Mouse (Mus musculus) gastrocnemius, adult 2 months (tissue): ENCODE measurements around the gene Mfsd1. TPM values are rescaled to one million over a fixed set of nuclear protein-coding genes. Genes with fewer than 3 reads are reported as not detected.
A peak's percentile ranks its signal among the peaks of the same experiment; 100 is the strongest.

Experiments used
- DNase-seq: peaks from one replicate; pipeline ENCODE4 v3.0.0; 2022
- H3K27ac ChIP-seq: fragments of 200-600 bp; 2 replicates; pipeline ENCODE4 v1.8.1; 2022; ENCODE audit warnings: mild to moderate bottlenecking
- H3K4me3 ChIP-seq: fragments of 200-600 bp; 2 replicates; pipeline ENCODE4 v1.8.1; 2022; ENCODE audit warnings: mild to moderate bottlenecking, moderate library complexity
- CTCF ChIP-seq: fragments of 200-600 bp; IDR thresholded peaks from 2 replicates; pipeline ENCODE4 v1.8.1; 2022; ENCODE audit warnings: antibody characterized with exemption, mild to moderate bottlenecking, moderate library complexity
- intact Hi-C: fragments of 180-260 bp; cut with DNase I; formaldehyde crosslinking; loops from one replicate; pipeline ENCODE4 v1.15.1; 2025
- total RNA-seq, 2 experiments: library from RNA; stranded (reverse); gene quantifications; 2 replicates each; pipeline ENCODE4 v1.2.3; 2021

Mfsd1 gene
- total RNA-seq, 2 experiments from 2014 or later: 23.5 to 26.4 TPM

- no peak for DNase-seq
- TF ChIP-seq CTCF: peak; percentile 73
- intact Hi-C loops: no loop called here
- no peak overlapping the region for H3K27ac ChIP-seq
- H3K4me3 ChIP-seq: no peak overlapping the region
These were observed 9.6 kb upstream of the Mfsd1 start for GRCm38 (mm10) chr3:67572918-67573317.

DNA sequence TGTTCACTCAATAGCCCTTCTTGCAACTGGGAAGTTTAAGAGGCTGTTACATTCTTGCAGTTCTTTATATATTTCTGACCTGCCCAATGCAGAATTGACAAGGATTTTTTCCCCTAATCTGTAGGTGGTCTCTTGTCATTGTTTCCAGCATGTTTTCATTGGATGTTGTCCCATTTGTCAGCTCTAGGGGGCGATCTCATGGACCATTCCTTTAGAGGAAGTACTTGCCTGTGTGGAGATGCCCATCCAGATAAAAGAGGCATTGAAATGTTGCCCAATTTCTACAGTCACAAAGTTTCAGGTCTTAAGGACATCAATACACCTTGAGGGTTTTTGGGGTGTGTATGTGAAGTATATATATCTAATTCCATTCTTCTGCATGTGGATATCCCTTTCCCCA is 9.0 kb upstream of the Mfsd1 start:
- peak; percentile 4; the same call in 1 of the 2 replicates for TF ChIP-seq CTCF
- DNase-seq: no peak
- intact Hi-C loops: no loop called here
- H3K27ac ChIP-seq: no peak overlapping the region
- H3K4me3 ChIP-seq: no peak overlapping the region

DNA sequence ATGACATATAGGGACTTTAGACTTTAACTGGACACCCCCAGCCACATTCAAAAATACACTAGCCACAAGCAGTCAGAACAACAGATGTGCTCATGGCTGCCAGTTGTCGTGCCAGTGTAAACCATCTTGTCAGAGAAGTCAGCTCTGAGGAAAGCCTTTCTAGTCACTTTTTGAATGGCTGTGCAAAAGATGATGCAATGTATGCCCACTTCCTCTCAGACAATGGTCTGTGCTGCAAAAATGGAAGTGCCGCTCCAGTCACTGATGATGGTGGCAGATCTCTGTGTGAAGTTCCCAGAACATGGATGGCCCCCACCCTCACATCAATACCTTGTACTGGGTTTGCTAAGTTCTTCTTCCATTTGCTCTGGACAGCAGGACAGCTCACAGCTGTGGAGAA is 6.3 kb upstream of the Mfsd1 start:
- intact Hi-C loops: no loop called here
- no peak for TF ChIP-seq CTCF

GRCm38 (mm10) chr3:67576724-67577123 is 5.8 kb upstream of the Mfsd1 start:
- Histone ChIP-seq H3K27ac (no peak overlapping the region), H3K4me3 (no peak overlapping the region)
- TF ChIP-seq CTCF: no peak
- DNase-seq: no peak
- intact Hi-C loops: no loop called here

More for the DNA sequence above, 6.3 kb upstream of the Mfsd1 start:
- DNase-seq: no peak
- no peak overlapping the region for H3K27ac ChIP-seq
- H3K4me3 ChIP-seq: no peak overlapping the region

- intact Hi-C loops: no loop called here
- TF ChIP-seq CTCF: no peak
- Histone ChIP-seq H3K4me3 (peak overlapping the region; percentile 99), H3K27ac (peak overlapping the region; percentile 78)
- no peak for DNase-seq
These were observed 744 bp downstream of the Mfsd1 start for GRCm38 (mm10) chr3:67583125-67583845.

DNA sequence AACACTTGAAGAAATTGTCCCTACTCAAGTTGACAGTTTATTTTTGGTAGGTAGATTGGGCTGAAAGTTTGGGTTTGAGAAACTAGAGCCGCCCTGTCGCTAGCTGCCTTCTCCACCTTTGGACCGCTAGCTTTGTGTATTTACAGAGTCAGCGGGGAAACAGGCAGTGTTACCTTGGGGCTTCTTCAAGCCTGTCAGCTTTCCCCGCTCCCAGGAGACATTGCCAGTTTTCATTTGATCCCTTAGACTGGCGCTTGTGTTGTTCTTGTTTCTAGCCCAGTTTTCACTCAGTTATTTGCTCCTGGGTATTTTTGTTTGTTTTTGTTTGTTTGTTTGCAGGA is 1.3 kb downstream of the Mfsd1 start:
- DNase-seq: no peak
- Histone ChIP-seq H3K27ac (no peak overlapping the region), H3K4me3 (peak overlapping the region; percentile 99)
- no peak for TF ChIP-seq CTCF
- intact Hi-C loops: no loop called here

DNA sequence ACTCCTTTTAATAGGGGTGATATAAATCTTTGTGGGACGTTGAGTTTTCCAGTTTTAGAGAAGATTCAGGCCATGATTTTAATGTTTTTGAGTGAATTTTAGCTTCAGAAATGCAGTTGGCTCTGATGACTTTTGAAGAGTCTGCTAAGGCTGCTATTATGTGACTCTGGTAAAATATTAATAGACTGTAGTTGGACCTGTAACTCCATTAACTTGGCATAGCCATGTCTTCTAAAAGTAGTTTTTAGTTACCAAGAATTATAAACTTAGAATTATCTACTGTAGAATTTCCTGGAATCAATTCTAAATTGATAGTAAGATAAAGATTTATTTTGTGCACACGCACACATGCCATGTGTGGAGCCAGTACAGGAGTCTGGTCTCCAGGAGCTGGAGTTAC is 4.0 kb downstream of the Mfsd1 start:
- intact Hi-C loops: no loop called here
- no peak for TF ChIP-seq CTCF
- no peak for DNase-seq
- Histone ChIP-seq H3K4me3 (no peak overlapping the region), H3K27ac (no peak overlapping the region)

- H3K27ac ChIP-seq: no peak overlapping the region
- no peak for TF ChIP-seq CTCF
- no peak overlapping the region for H3K4me3 ChIP-seq
- peak; percentile 28 for DNase-seq
- intact Hi-C loops: no loop called here
These were observed 4.9 kb downstream of the Mfsd1 start for GRCm38 (mm10) chr3:67587430-67587829.

DNA sequence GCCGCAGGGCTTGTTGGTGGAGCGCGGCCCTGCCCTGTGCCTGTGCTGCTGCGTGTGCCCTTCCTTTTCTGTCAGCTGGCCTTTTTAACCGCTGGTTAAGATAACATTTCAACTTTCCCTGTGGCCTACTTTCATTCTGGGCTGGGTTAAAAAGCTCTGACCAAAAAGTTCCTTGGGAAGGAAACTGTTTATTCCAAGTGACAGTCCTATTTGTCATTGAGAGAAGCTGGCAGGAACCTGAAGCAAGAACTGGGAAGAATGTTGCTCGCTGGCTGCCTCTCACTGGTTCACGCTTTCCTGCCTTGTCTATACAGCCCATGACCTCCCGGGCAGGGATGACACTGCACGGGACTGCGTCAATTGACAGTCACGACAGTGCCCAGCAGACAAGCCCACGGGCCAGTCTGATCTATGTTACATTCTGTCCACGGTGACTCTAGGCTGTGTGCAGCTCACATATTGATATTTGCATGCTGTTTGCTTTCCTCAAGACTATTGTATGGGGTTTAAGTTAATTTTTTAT is 19.1 kb downstream of the Mfsd1 start:
- no peak for TF ChIP-seq CTCF
- Histone ChIP-seq H3K4me3 (no peak overlapping the region), H3K27ac (no peak overlapping the region)
- intact Hi-C loops: no loop called here
- no peak for DNase-seq

DNA sequence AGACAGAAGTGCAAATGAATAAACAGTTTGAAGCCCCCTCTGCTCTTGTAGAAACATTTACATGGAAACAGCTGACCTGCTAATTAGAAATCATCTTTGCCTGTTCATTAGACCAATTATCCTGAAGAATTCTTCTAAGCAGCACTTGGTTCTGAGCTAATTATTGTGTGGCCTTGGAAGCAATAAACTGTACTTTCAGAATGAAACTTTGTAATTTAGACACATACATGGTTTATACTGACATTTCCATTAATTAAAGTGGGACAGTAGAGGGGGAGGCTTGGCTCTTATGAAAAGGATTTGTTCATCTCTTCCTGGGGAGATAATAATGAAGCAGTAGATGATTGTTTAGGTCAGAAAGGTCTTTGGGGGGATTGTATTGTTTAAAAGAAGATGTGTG is 35.7 kb downstream of the Mfsd1 start:
- TF ChIP-seq CTCF: no peak
- H3K4me3 ChIP-seq: no peak overlapping the region
- no peak overlapping the region for H3K27ac ChIP-seq
- intact Hi-C loops: no loop called here
- DNase-seq: no peak

- 0 out of 2 replicates have a peak, but pooled peaks have one; percentile 5 for TF ChIP-seq CTCF
- DNase-seq: no peak
- intact Hi-C loops: no loop called here
- Histone ChIP-seq H3K4me3 (no peak overlapping the region), H3K27ac (no peak overlapping the region)
These were observed 42.1 kb downstream of the Mfsd1 start for GRCm38 (mm10) chr3:67624629-67625028.

DNA sequence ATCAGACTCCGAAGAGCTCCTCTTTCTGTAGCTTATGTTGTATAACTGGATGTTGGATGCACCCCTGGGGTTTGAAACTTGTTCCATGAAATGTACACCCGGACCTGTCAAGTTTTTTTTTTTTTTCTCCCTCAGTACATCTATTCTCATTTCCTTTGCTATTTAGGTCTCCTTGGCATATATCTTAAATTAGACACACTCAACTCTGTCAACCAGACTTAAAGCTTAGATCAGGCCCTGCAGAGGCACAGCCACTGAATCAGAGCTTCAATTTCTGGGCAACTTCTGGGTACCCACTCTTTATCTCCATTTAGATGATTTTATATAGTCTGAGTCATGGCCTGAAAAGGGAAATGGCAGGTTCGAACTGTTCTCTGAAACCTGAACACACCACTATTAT is 60.6 kb downstream of the Mfsd1 start:
- TF ChIP-seq CTCF: no peak
- DNase-seq: no peak
- Histone ChIP-seq H3K27ac (no peak overlapping the region), H3K4me3 (no peak overlapping the region)
- intact Hi-C loops: no loop called here

DNA sequence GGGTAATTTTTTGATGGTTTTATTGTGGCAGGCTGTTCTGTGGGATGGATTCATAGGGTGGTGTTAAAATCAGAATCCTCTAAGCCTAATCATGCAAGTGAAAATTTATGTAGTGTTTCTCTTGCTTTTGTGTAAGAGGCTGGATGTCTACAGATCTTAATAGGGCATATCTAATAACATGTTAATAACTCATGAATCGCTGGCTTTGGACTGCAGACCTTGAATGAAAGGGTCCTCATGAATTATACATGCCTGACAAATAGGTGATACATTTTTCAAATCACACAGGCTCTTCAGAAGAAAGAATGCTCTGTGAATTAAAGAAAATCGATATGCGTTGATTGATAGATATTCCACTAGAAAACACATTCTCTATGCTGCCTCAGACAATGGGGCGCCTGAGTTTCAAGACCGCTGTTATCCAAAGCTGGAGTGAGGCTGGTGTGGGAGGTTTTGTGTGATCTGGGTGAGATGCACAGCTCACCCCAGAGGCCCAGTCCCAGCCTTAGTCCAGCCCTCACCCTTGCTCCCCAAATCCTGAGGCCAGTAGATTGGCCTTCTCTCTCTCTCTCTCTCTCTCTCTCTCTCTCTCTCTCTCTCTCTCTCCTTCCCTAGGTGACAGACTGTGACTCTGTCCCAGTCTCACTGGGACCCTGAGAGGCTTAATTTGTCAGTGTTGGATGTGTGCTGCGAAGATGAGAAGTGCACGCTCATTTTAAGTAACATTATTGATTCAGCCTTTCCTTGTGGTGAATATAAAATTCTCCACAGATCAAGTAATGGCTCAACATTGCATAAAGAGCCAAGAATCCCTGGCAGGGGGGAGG is 63.3 kb downstream of the Mfsd1 start:
- intact Hi-C loops: no loop called here
- no peak for TF ChIP-seq CTCF
- H3K4me3 ChIP-seq: no peak overlapping the region
- no peak for DNase-seq
- no peak overlapping the region for H3K27ac ChIP-seq

Other genes starting within 250 kb of the Mfsd1 start
- gene Mlf1, start 208.6 kb upstream of the Mfsd1 start, total RNA-seq: 100 to 1,000 TPM; 363 to 411 TPM
- gene Gm17402, start 207.6 kb upstream of the Mfsd1 start, total RNA-seq: not detected
- gene Gfm1, start 152.6 kb upstream of the Mfsd1 start, total RNA-seq: 100 to 1,000 TPM; 104 to 135 TPM
- gene Lxn, start 118.8 kb upstream of the Mfsd1 start, total RNA-seq: 1 to 10 TPM in 1 of 2 experiments, under 1 TPM in 1; 0.94 to 1.9 TPM
- gene Rarres1, start 67.2 kb upstream of the Mfsd1 start, total RNA-seq: 1 to 10 TPM in 1 of 2 experiments, under 1 TPM in 1; 0.23 to 1.0 TPM